Mouse (Mus musculus): Measurements from ENCODE around the gene Olfr1177-ps. TPM values are rescaled to one million over a fixed set of nuclear protein-coding genes. Genes with fewer than 3 reads are reported as not detected.

The Olfr1177-ps gene
- not detected in 2 replicates for polyA plus RNA-seq (2012; rRNA removed; ENCODE audit: low replicate concordance)

DNA sequence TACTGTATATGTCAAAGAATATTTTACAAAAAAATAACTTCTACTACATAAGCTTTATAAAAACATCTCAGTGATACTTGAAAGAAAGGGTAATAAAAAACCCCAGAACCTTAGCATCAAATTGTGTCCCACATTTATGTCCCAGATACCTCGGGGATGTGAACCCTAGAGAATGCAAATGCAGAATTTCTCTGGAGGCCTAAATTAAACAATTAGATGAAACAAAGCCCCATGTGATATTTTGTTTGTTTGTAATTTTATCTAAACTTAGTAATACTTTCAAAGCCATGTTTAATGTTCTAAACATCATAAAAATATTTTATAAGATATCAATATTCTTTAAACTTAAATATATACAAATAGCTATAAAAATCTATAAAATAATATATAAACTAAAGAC, at the start of gene Olfr1177-ps:
TSS of gene Olfr1177-ps (minus strand) at position 101 of the 400 bp plus-strand sequence.

GRCm38 (mm10) chr2:88386762-88387161, 40.5 kb upstream of the Olfr1177-ps start, which contains the start of gene Olfr1178:
TSS of gene Olfr1178 (plus strand) at chr2:88387062.

DNA sequence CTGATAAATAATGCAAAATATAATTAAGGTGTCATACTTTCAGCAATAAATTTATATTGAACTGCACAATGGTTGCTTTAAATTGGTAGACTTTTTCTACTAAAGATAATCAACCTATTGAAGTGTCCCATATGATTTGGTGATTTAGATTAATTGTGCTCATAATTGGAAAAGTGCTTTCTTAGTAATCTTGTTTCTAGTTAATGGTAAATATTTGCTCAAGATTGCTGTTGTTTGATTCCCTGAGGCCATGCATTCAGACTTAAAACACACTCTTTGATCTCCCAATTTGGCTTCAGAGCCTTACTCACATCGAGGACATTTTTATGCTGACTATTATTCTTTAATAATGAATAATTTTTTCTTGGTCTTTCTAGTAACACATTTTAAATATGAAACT, 9.9 kb downstream of the Olfr1177-ps start, which contains the start of gene Olfr1176:
TSS of gene Olfr1176 (plus strand) at position 301 of the 400 bp plus-strand sequence.

GRCm38 (mm10) chr2:88327115-88327514, 19.2 kb downstream of the Olfr1177-ps start, which contains the start of gene Olfr1175-ps:
TSS of gene Olfr1175-ps (minus strand) at chr2:88327215.

DNA sequence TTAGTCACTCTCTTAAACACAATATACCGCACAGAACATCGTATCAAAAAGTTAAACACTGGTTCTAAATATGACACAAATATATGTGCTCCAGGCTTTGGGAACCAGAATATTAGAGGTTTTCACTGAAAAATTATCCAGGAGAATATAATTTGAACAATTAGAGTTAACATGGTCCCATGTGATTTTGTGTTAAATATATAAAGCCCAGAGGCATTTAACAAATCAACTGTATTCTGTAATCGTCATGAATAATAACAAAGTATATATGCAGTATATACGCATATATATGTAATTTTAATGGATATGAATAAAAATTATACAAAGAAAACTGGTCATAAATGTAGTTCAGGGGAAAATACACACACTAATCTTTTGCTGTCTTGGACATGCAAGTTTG, 31.3 kb downstream of the Olfr1177-ps start, which contains the start of gene Olfr1174-ps:
TSS of gene Olfr1174-ps (minus strand) at position 101 of the 400 bp plus-strand sequence.

Other genes starting within 250 kb of the Olfr1177-ps start
- gene Olfr1166, start 218.2 kb downstream of the Olfr1177-ps start, polyA plus RNA-seq (2012; rRNA removed; ENCODE audit: low replicate concordance), result not detected in 2 replicates
- gene Olfr1167, start 191.3 kb downstream of the Olfr1177-ps start, polyA plus RNA-seq (2012; rRNA removed; ENCODE audit: low replicate concordance), result not detected in 2 replicates
- gene Olfr1168, start 164.6 kb downstream of the Olfr1177-ps start, polyA plus RNA-seq (2012; rRNA removed; ENCODE audit: low replicate concordance), result not detected in 2 replicates
- gene Olfr1170, start 118.2 kb downstream of the Olfr1177-ps start, polyA plus RNA-seq (2012; rRNA removed; ENCODE audit: low replicate concordance), result not detected in 2 replicates
- gene Olfr1173, start 66.6 kb downstream of the Olfr1177-ps start, polyA plus RNA-seq (2012; rRNA removed; ENCODE audit: low replicate concordance), result not detected in 2 replicates
- not detected in 2 replicates for gene Olfr1174-ps, start 31.4 kb downstream of the Olfr1177-ps start, polyA plus RNA-seq (2012; rRNA removed; ENCODE audit: low replicate concordance)
- not detected in 2 replicates for gene Olfr1175-ps, start 19.3 kb downstream of the Olfr1177-ps start, polyA plus RNA-seq (2012; rRNA removed; ENCODE audit: low replicate concordance)
- gene Olfr1176, start 9.8 kb downstream of the Olfr1177-ps start, polyA plus RNA-seq (2012; rRNA removed; ENCODE audit: low replicate concordance), result not detected in 2 replicates
- not detected in 2 replicates for gene Olfr1178, start 40.6 kb upstream of the Olfr1177-ps start, polyA plus RNA-seq (2012; rRNA removed; ENCODE audit: low replicate concordance)
- gene Olfr1179, start 60.0 kb upstream of the Olfr1177-ps start, polyA plus RNA-seq (2012; rRNA removed; ENCODE audit: low replicate concordance), result not detected in 2 replicates
- gene Olfr1180, start 72.7 kb upstream of the Olfr1177-ps start, polyA plus RNA-seq (2012; rRNA removed; ENCODE audit: low replicate concordance), result not detected in 2 replicates
- gene Olfr1181, start 79.7 kb upstream of the Olfr1177-ps start, polyA plus RNA-seq (2012; rRNA removed; ENCODE audit: low replicate concordance), result not detected in 2 replicates
- not detected in 2 replicates for gene Gm13757, start 102.6 kb upstream of the Olfr1177-ps start, polyA plus RNA-seq (2012; rRNA removed; ENCODE audit: low replicate concordance)
- gene Olfr1183, start 108.4 kb upstream of the Olfr1177-ps start, polyA plus RNA-seq (2012; rRNA removed; ENCODE audit: low replicate concordance), result not detected in 2 replicates
- not detected in 2 replicates for gene Olfr1184, start 137.1 kb upstream of the Olfr1177-ps start, polyA plus RNA-seq (2012; rRNA removed; ENCODE audit: low replicate concordance)
- not detected in 2 replicates for gene Olfr1185-ps1, start 146.8 kb upstream of the Olfr1177-ps start, polyA plus RNA-seq (2012; rRNA removed; ENCODE audit: low replicate concordance)
- not detected in 2 replicates for gene Olfr1186, start 172.1 kb upstream of the Olfr1177-ps start, polyA plus RNA-seq (2012; rRNA removed; ENCODE audit: low replicate concordance)
- gene Olfr1188, start 210.4 kb upstream of the Olfr1177-ps start, polyA plus RNA-seq (2012; rRNA removed; ENCODE audit: low replicate concordance), result not detected in 2 replicates
- gene Olfr1189, start 240.0 kb upstream of the Olfr1177-ps start, polyA plus RNA-seq (2012; rRNA removed; ENCODE audit: low replicate concordance), result not detected in 2 replicates

All from duodenum, adult 2 months (tissue).